Mouse (Mus musculus): ENCODE measurements around the gene Tnni3. TPM values are rescaled to one million over a fixed set of nuclear protein-coding genes. Genes with fewer than 3 reads are reported as not detected.

The Tnni3 gene
- total and polyA plus RNA-seq, 3 experiments, result 328 to 353 TPM; not detected in 1

- no peak overlapping the region for H3K27ac ChIP-seq (ENCODE audit: control insufficient read depth, low read depth, low read length)
- H3K9me3 ChIP-seq (replicated peaks; ENCODE audit: insufficient read depth, low read length), result no peaks in the 10 kb centered on the region
- no peaks in the 10 kb centered on the region for H3K79me2 ChIP-seq (ENCODE audit: control insufficient read depth, insufficient read depth, low read length, poor library complexity)
- H3K4me3 ChIP-seq (ENCODE audit: control insufficient read depth in 1 of 2, insufficient read depth in 1 of 2, low read depth in 2 of 2, low read length in 2 of 2), result no peak overlapping the region
- H3K36me3 ChIP-seq (ENCODE audit: control insufficient read depth in 1 of 2, insufficient read depth in 2 of 2, low read length in 2 of 2), result no peaks in the 10 kb centered on the region
- H3K9ac ChIP-seq (ENCODE audit: control insufficient read depth, low read depth, low read length, poor library complexity, severe bottlenecking), result no peak overlapping the region
- H3K27me3 ChIP-seq (ENCODE audit: control insufficient read depth in 1 of 2, insufficient read depth in 2 of 2, low read length in 2 of 2), result peaks cover 0 to 4% of the 10 kb centered on the region in 2 experiments; a peak in 2 of 4 replicates
- DNase-seq (ENCODE audit: low read depth, low spot score), result no peak
- no peak for TF ChIP-seq ZNF384 (IDR thresholded peaks at IDR 0.05; ENCODE audit: low read depth, low read length)
- no peak for TF ChIP-seq NELFE (IDR thresholded peaks at IDR 0.05; ENCODE audit: low read depth, low read length)
- TF ChIP-seq BHLHE40 (IDR thresholded peaks at IDR 0.05; ENCODE audit: borderline replicate concordance, low read depth, low read length), result no peak
- no peak for TF ChIP-seq CHD2 (IDR thresholded peaks at IDR 0.05; ENCODE audit: low read length)
- no peak for TF ChIP-seq ELF1 (IDR thresholded peaks at IDR 0.05; ENCODE audit: low read depth, low read length)
- no peak for TF ChIP-seq TBP (IDR thresholded peaks at IDR 0.05; ENCODE audit: low read depth, low read length)
- no peak for TF ChIP-seq CTCF (IDR thresholded peaks at IDR 0.05 in 2 of 3, conservative IDR thresholded peaks at IDR 0.05 in 1 of 3; ENCODE audit: control insufficient read depth in 1 of 3, insufficient read depth in 1 of 3, low read depth in 2 of 3, low read length in 3 of 3, poor library complexity in 1 of 3, severe bottlenecking in 1 of 3)
- no peak for TF ChIP-seq E2F4 (IDR thresholded peaks at IDR 0.05; ENCODE audit: borderline replicate concordance, low read depth, low read length)
- no peak for TF ChIP-seq SIN3A (IDR thresholded peaks at IDR 0.05; ENCODE audit: low read length)
- TF ChIP-seq ZKSCAN1 (IDR thresholded peaks at IDR 0.05; ENCODE audit: low read depth, low read length), result no peak
- no peak for TF ChIP-seq MYB (IDR thresholded peaks at IDR 0.05; ENCODE audit: low read depth, low read length)
- TF ChIP-seq RCOR1 (IDR thresholded peaks at IDR 0.05; ENCODE audit: low read depth, low read length), result no peak
- TF ChIP-seq GATA1 (IDR thresholded peaks at IDR 0.05; ENCODE audit: low read depth, low read length), result no peak
- no peak for TF ChIP-seq SMC3 (IDR thresholded peaks at IDR 0.05; ENCODE audit: low read depth, low read length)
- TF ChIP-seq TAL1 (IDR thresholded peaks at IDR 0.05; ENCODE audit: low read length), result no peak
- TF ChIP-seq POLR2A (IDR thresholded peaks at IDR 0.05; ENCODE audit: control insufficient read depth in 1 of 2, insufficient read depth in 1 of 2, low read depth in 1 of 2, low read length in 2 of 2, poor library complexity in 1 of 2), result no peak
- TF ChIP-seq POLR2AphosphoS5 (IDR thresholded peaks at IDR 0.05; ENCODE audit: borderline replicate concordance, low read depth, low read length), result no peak
- no peaks in the 10 kb centered on the region for H3K4me1 ChIP-seq (ENCODE audit: control insufficient read depth in 1 of 2, insufficient read depth in 2 of 2, low read length in 2 of 2)
These were observed 22.0 kb upstream of the Tnni3 start for GRCm38 (mm10) chr7:4546050-4546449.

GRCm38 (mm10) chr7:4542013-4542412, 18.0 kb upstream of the Tnni3 start:
- Histone ChIP-seq H3K27me3 (ENCODE audit: control insufficient read depth in 1 of 2, insufficient read depth in 2 of 2, low read length in 2 of 2) (peaks cover 0 to 6% of the 10 kb centered on the region in 2 experiments; a peak in 3 of 4 replicates), H3K36me3 (ENCODE audit: control insufficient read depth in 1 of 2, insufficient read depth in 2 of 2, low read length in 2 of 2) (no peaks in the 10 kb centered on the region), H3K9me3 (replicated peaks; ENCODE audit: insufficient read depth, low read length) (no peaks in the 10 kb centered on the region), H3K9ac (ENCODE audit: control insufficient read depth, low read depth, low read length, poor library complexity, severe bottlenecking) (no peak overlapping the region), H3K4me3 (ENCODE audit: control insufficient read depth in 1 of 2, insufficient read depth in 1 of 2, low read depth in 2 of 2, low read length in 2 of 2) (no peak overlapping the region), H3K79me2 (ENCODE audit: control insufficient read depth, insufficient read depth, low read length, poor library complexity) (no peaks in the 10 kb centered on the region), H3K4me1 (ENCODE audit: control insufficient read depth in 1 of 2, insufficient read depth in 2 of 2, low read length in 2 of 2) (no peaks in the 10 kb centered on the region), H3K27ac (ENCODE audit: control insufficient read depth, low read depth, low read length) (no peak overlapping the region)
- no peak for DNase-seq (ENCODE audit: low read depth, low spot score)
- TF ChIP-seq JUND (IDR thresholded peaks at IDR 0.05; ENCODE audit: low read depth, low read length), result no peak
- no peak for TF ChIP-seq KAT2A (conservative IDR thresholded peaks at IDR 0.05; ENCODE audit: low read depth, low read length)
- no peak for TF ChIP-seq MAX (IDR thresholded peaks at IDR 0.05; ENCODE audit: low read length)
- TF ChIP-seq RCOR1 (IDR thresholded peaks at IDR 0.05; ENCODE audit: low read depth, low read length), result no peak
- TF ChIP-seq MXI1 (IDR thresholded peaks at IDR 0.05; ENCODE audit: low read depth, low read length), result no peak
- no peak for TF ChIP-seq USF2 (IDR thresholded peaks at IDR 0.05; ENCODE audit: borderline replicate concordance in 1 of 2, insufficient read depth in 1 of 2, low read depth in 1 of 2, low read length in 2 of 2)
- TF ChIP-seq POLR2A (IDR thresholded peaks at IDR 0.05; ENCODE audit: control insufficient read depth in 1 of 2, insufficient read depth in 1 of 2, low read depth in 1 of 2, low read length in 2 of 2, poor library complexity in 1 of 2), result no peak
- TF ChIP-seq POLR2AphosphoS2 (IDR thresholded peaks at IDR 0.05; ENCODE audit: low read length), result no peak
- no peak for TF ChIP-seq BHLHE40 (IDR thresholded peaks at IDR 0.05; ENCODE audit: borderline replicate concordance, low read depth, low read length)
- TF ChIP-seq NELFE (IDR thresholded peaks at IDR 0.05; ENCODE audit: low read depth, low read length), result no peak
- TF ChIP-seq CHD1 (IDR thresholded peaks at IDR 0.05; ENCODE audit: low read depth, low read length), result no peak
- TF ChIP-seq HCFC1 (IDR thresholded peaks at IDR 0.05; ENCODE audit: low read depth, low read length), result no peak
- TF ChIP-seq MYB (IDR thresholded peaks at IDR 0.05; ENCODE audit: low read depth, low read length), result no peak
- no peak for TF ChIP-seq ETS1 (IDR thresholded peaks at IDR 0.05; ENCODE audit: low read depth, low read length)
- TF ChIP-seq TCF12 (IDR thresholded peaks at IDR 0.05; ENCODE audit: low read depth, low read length), result no peak
- no peak for TF ChIP-seq MAZ (IDR thresholded peaks at IDR 0.05; ENCODE audit: low read depth, low read length)
- TF ChIP-seq ELF1 (IDR thresholded peaks at IDR 0.05; ENCODE audit: low read depth, low read length), result no peak
- TF ChIP-seq SIN3A (IDR thresholded peaks at IDR 0.05; ENCODE audit: low read length), result no peak

Data from MEL (cell line).